Mouse (Mus musculus) lung, postnatal 0 days (tissue): ENCODE data around the gene Spag16. TPM values are rescaled to one million over a fixed set of nuclear protein-coding genes. Genes with fewer than 3 reads are reported as not detected.

ENCODE experiments used
- ATAC-seq: fragments of 200-750 bp; cut with Nextera tagmentation; 2 replicates; pipeline ENCODE4 v1.8.0; 2017; ENCODE audit warnings: moderate library complexity
- DNase-seq: peaks from one replicate; pipeline ENCODE4 v3.0.0-alpha.2; 2016; ENCODE audit warnings: low spot score
- H3K27ac ChIP-seq: fragments of 300-500 bp; sonication (generic); 2 replicates; pipeline ENCODE4 v1.5.1; 2014; ENCODE audit warnings: antibody characterized with exemption, mild to moderate bottlenecking, low read length, mixed read lengths
- H3K27me3 ChIP-seq: fragments of 300-500 bp; sonication (generic); replicated peaks from 2 replicates; pipeline ENCODE4 v1.6.1; 2014; ENCODE audit warnings: low read length, mixed read lengths; ENCODE audit not compliant: insufficient read depth
- H3K36me3 ChIP-seq: fragments of 300-500 bp; sonication (generic); 2 replicates; pipeline ENCODE4 v1.6.1; 2014; ENCODE audit warnings: low read length, mixed read lengths; ENCODE audit not compliant: insufficient read depth
- H3K4me1 ChIP-seq: fragments of 300-500 bp; sonication (generic); 2 replicates; pipeline ENCODE4 v1.6.1; 2014; ENCODE audit warnings: antibody characterized with exemption, low read depth, low read length, mixed read lengths; ENCODE audit not compliant: insufficient read depth
- H3K4me2 ChIP-seq: fragments of 300-500 bp; sonication (generic); replicated peaks from 2 replicates; pipeline ENCODE4 v1.6.1; 2014; ENCODE audit warnings: low read depth, mild to moderate bottlenecking, low read length, moderate library complexity, mixed read lengths
- H3K4me3 ChIP-seq: fragments of 300-500 bp; sonication (generic); 2 replicates; pipeline ENCODE4 v1.5.1; 2014; ENCODE audit warnings: low read depth, low read length
- H3K9ac ChIP-seq: fragments of 300-500 bp; sonication (generic); replicated peaks from 2 replicates; pipeline ENCODE4 v1.6.1; 2014; ENCODE audit warnings: low read depth, mild to moderate bottlenecking
- H3K9me3 ChIP-seq: fragments of 300-500 bp; sonication (generic); 2 replicates; pipeline ENCODE4 v1.6.1; 2016; ENCODE audit warnings: low read length, mixed read lengths
- CTCF ChIP-seq: IDR thresholded peaks from 2 replicates; pipeline ENCODE4 v1.5.1; 2016; ENCODE audit warnings: antibody characterized with exemption, mild to moderate bottlenecking
- EP300 ChIP-seq: IDR thresholded peaks from 2 replicates; pipeline ENCODE4 v1.6.1; 2016; ENCODE audit warnings: antibody characterized with exemption, mild to moderate bottlenecking, control low read depth
- WGBS: fragments of 180-500 bp; shearing (Covaris S2); extraction: QIAGEN DNeasy Blood & Tissue Kit; methylation state at CpG from one replicate; pipeline ENCODE4 v1.1.7; 2014; 5-methylcytosine and 5-hydroxymethylcytosine counted together
- polyA plus RNA-seq: library from polyadenylated mRNA; unstranded; fragments of >200 nt; fragmentation: Nextera tagmentation; extraction: Ambion mirVana; gene quantifications from 2 replicates; pipeline ENCODE4 v1.2.1, GENCODE M21; 2015

Gene Spag16
- polyA plus RNA-seq, 1 experiment from 2014 or later, result 3.3 TPM

DNA sequence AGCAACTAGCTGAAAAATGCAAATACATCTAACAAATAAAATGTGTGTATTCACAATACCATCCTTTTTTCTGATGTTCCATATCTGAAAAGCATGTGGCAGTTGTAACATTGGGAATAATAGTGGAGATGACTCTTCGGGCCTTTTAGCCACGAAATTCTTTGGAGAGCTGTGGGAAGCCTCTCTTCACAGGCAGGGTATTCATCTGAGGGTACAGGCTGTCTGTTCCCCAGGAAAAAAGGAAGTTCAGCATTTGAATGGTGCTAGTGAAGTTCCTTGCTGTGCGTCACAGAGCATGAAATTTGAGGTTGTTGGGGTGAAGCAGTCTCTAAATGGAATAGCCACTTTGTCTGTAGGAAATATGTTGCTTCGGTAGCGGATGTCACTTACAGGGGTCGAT is 246.7 kb downstream of the Spag16 start:
- Histone ChIP-seq H3K9me3 (no peaks in the 10 kb centered on the region), H3K4me3 (no peak overlapping the region), H3K27me3 (no peaks in the 10 kb centered on the region), H3K27ac (no peak overlapping the region), H3K9ac (no peak overlapping the region), H3K4me2 (no peak overlapping the region), H3K4me1 (no peaks in the 10 kb centered on the region), H3K36me3 (no peaks in the 10 kb centered on the region)
- DNase-seq (no peak), ATAC-seq (no peak)
- 74% methylated on average over 6 of the region's 6 CpGs for WGBS
- TF ChIP-seq CTCF, result no peak
- TF ChIP-seq EP300, result no peak

- Histone ChIP-seq H3K9me3 (no peaks in the 10 kb centered on the region), H3K27me3 (no peaks in the 10 kb centered on the region), H3K36me3 (no peaks in the 10 kb centered on the region), H3K27ac (no peak overlapping the region), H3K4me3 (no peak overlapping the region), H3K9ac (no peak overlapping the region), H3K4me1 (no peaks in the 10 kb centered on the region), H3K4me2 (no peak overlapping the region)
- 32% methylated on average over 6 of the region's 6 CpGs for WGBS
- TF ChIP-seq CTCF (no peak), EP300 (no peak)
- ATAC-seq (no peak), DNase-seq (peak; percentile 29)
Observed at GRCm38 (mm10) chr1:70078806-70079205, 252.0 kb downstream of the Spag16 start.

DNA sequence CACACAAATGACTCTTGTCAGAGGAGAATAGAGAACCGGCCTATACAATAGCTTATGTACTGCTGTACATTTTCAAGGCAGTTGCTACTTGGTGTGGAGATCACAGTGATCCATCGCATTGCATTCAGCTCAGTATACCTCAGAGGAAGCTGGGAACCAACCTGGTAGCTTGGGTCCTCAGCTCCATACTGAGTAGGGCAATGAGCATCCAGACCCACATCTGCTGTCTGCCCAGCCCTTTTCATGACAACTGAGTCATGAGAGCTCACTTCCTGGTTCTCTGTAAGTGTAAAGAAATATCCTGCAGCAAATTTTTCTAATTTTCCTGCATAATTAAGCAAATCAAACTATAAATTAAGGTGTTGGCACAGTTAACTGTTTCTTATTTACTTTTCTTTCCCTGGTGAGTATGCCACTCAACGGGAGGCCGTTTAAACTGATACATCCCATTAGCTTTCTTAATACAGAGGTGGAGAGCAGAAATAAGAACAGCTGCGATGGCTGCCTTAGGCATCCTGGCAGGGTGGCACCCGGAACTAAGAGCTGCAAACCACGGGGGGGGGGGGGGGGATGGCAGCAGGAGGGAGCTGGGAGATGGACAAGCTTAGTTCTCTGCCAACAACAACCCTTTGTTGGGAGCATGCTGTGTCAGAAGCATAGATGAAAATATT is 255.6 kb downstream of the Spag16 start:
- no peak for DNase-seq
- ATAC-seq, result no peak
- no peak overlapping the region for H3K27ac ChIP-seq
- no peak overlapping the region for H3K4me2 ChIP-seq
- H3K4me3 ChIP-seq, result no peak overlapping the region
- no peak overlapping the region for H3K9ac ChIP-seq
- H3K27me3 ChIP-seq, result no peaks in the 10 kb centered on the region
- TF ChIP-seq CTCF (no peak), EP300 (no peak)
- WGBS, result 72% methylated on average over 7 of the region's 7 CpGs
- H3K9me3 ChIP-seq, result no peaks in the 10 kb centered on the region
- H3K36me3 ChIP-seq, result no peaks in the 10 kb centered on the region
- no peaks in the 10 kb centered on the region for H3K4me1 ChIP-seq

DNA sequence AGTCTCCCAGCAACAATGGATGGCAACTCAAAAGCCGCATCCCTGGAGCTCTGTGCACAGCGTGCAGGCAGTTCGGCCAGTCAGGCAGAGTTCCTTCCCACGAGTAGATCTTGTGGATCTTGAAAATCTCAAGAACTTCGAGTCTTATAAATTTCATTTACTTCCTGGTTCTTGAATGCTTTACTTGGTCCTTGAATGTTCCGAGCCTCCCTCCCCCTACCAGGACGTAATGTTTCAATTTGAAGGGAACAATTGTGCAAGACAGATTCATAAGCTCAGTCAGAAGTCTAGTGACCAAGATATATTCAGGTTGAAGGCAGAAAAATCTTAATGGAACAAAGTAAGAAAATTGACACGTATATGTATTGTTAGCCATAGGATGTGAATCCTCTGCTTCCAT is 277.9 kb downstream of the Spag16 start:
- Histone ChIP-seq H3K27ac (no peak overlapping the region), H3K27me3 (no peaks in the 10 kb centered on the region), H3K4me1 (no peaks in the 10 kb centered on the region), H3K9ac (no peak overlapping the region), H3K4me3 (no peak overlapping the region), H3K4me2 (no peak overlapping the region), H3K36me3 (no peaks in the 10 kb centered on the region), H3K9me3 (no peaks in the 10 kb centered on the region)
- ATAC-seq, result peak; percentile 81
- DNase-seq, result peak; percentile 67
- 65% methylated on average over 8 of the region's 8 CpGs for WGBS
- peak; percentile 46; the same call in 1 of the 2 replicates for TF ChIP-seq EP300
- no peak for TF ChIP-seq CTCF

DNA sequence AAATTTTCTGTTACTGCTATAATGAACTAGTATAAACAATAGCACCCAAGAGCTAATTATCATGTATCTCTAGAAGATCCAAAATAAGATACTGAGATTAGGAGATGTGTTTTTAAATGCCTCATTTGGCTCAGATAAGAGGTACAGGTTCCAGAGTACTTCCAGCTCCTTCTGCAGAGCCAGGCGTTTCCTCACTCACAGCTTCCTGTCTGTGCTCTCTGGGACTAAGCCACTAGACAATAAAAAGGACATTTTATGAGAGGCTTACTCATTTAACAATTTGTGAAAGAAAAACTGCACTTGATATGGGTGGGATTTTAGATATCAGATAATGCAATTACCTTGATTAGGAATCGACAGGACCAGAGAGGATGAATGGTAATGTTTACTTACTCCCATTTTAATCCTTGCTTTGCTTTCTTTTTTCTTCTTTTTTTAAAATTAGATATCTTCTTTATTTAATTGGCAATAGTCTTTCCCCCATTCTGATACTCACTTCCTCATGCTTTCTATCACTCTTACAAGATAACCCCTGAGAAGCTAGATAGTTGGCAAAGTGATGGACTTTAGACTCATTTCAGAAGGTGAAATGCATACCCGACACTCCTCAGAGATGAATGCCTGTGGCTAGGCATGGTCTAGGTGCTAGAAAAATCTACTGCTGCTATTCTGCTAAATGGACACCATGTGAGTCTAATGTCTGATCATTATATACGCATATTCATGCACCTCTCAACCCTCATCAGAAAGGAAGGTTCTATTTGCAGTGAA is 289.6 kb downstream of the Spag16 start:
- Histone ChIP-seq H3K9me3 (no peaks in the 10 kb centered on the region), H3K9ac (no peak overlapping the region), H3K27me3 (no peaks in the 10 kb centered on the region), H3K4me3 (no peak overlapping the region), H3K4me1 (no peaks in the 10 kb centered on the region), H3K4me2 (no peak overlapping the region), H3K27ac (no peak overlapping the region), H3K36me3 (no peaks in the 10 kb centered on the region)
- TF ChIP-seq CTCF, result no peak
- DNase-seq, result no peak
- no peak for ATAC-seq
- 70% methylated on average over 4 of the region's 4 CpGs for WGBS

DNA sequence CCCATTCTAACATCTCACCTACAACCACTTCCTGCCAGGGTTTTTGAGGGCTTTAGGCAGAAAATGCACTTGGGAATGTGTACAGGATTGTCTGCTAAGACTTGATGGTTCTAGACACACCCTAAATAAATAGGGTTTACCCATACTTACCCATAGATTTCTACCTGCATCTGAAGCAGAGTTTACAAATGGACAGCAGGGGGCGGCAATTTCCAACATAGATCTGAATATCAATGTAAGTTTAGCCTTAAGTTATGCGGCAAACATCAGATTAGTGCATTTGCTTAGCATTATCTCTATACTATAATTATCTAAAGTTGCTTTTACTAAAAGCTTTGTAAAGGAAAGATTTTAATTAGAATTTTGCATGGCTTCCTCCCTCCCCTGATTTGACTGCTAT is 301.3 kb downstream of the Spag16 start:
- H3K27ac ChIP-seq, result no peak overlapping the region
- DNase-seq, result peak; percentile 40
- no peaks in the 10 kb centered on the region for H3K36me3 ChIP-seq
- H3K9me3 ChIP-seq, result no peaks in the 10 kb centered on the region
- H3K27me3 ChIP-seq, result no peaks in the 10 kb centered on the region
- H3K4me2 ChIP-seq, result no peak overlapping the region
- no peak overlapping the region for H3K9ac ChIP-seq
- no peak overlapping the region for H3K4me3 ChIP-seq
- TF ChIP-seq EP300 (no peak), CTCF (peak; percentile 55)
- 54% methylated on average over 2 of the region's 2 CpGs for WGBS
- H3K4me1 ChIP-seq, result no peaks in the 10 kb centered on the region
- ATAC-seq, result no peak
